Comparison of ENCODE assay signal across 22 mouse cellular contexts in the genomic region with DNA sequence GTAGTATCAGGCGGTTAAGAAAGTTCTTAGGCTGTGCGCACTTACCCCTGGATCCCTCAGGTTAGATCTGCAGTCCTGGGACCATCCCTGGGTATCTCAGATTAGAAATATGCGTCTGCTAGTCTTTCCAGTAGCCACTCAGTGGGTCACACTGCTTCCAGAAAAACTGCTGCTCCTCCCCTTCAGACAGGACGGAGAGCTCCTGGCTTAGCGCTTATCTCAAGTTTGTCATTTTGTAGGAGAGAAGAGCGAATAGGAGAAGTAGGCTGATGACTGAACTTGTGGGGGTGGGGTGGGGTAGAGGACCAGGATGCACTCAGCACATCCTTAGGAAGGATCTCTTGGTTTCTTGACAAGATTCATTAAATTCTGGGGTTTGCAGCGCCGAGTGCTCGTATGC. TPM values are rescaled to one million over a fixed set of nuclear protein-coding genes. Genes with fewer than 3 reads are reported as not detected.
DNase-seq lines count a peak whose midpoint lies in the region; ATAC-seq and TF ChIP-seq lines count a peak whose summit lies in the region.
"Had no signal": no experiment of that assay in that cellular context is flagged by ENCODE, and none has a peak within 500 bp of the region (broad histone marks: within the 10 kb centered on the region; RNA-seq: fewer than 3 reads in every experiment).

No protein-coding gene starts in this region.

- peaks cover 52% of the 10 kb centered on the region for H3K4me1 ChIP-seq in liver, embryonic 11.5 days (replicated peaks; ENCODE audit: control insufficient read depth, insufficient read depth, low read length)
- H3K4me1 ChIP-seq in liver, embryonic 15.5 days (replicated peaks): peaks cover 93% of the 10 kb centered on the region
- H3K4me1 ChIP-seq in hindbrain, embryonic 10.5 days (replicated peaks): no peaks in the 10 kb centered on the region
- no peaks in the 10 kb centered on the region for H3K4me1 ChIP-seq in heart, adult 2 months (ENCODE audit: control insufficient read depth, insufficient read depth, low read length)
- H3K4me1 ChIP-seq: embryonic facial prominence, embryonic 10.5 days had no signal

- no peaks in the 10 kb centered on the region for H3K79me2 ChIP-seq in heart, adult 2 months (replicated peaks; ENCODE audit: control insufficient read depth, insufficient read depth, low read length)

- H3K9me3 ChIP-seq in liver, embryonic 11.5 days (ENCODE audit: control insufficient read depth, low read length): no peaks in the 10 kb centered on the region
- no peaks in the 10 kb centered on the region for H3K9me3 ChIP-seq in liver, embryonic 15.5 days (replicated peaks)
- no peaks in the 10 kb centered on the region for H3K9me3 ChIP-seq in hindbrain, embryonic 10.5 days
- H3K9me3 ChIP-seq: embryonic facial prominence, embryonic 10.5 days; forebrain, embryonic 13.5 days; heart, embryonic 15.5 days had no signal

- ATAC-seq in liver, embryonic 11.5 days (replicated peaks; ENCODE audit: low FRiP score): peak; percentile 32
- ATAC-seq in liver, embryonic 15.5 days (ENCODE audit: insufficient read depth): no peak
- ATAC-seq: activated CD4-positive, CD25-positive, alpha-beta regulatory T cell, adult 4 months; forebrain, embryonic 13.5 days; forebrain, postnatal 0 days; hindbrain, embryonic 16.5 days; inflammation-experienced regulatory T-cells, adult 6 months; Patski had no signal

- H3K27ac ChIP-seq in liver, embryonic 11.5 days (ENCODE audit: low read depth, low read length): no peak overlapping the region
- peak overlapping the region; percentile 83 for H3K27ac ChIP-seq in liver, embryonic 15.5 days (replicated peaks)
- H3K27ac ChIP-seq in hindbrain, embryonic 10.5 days: no peak overlapping the region
- H3K27ac ChIP-seq in heart, adult 2 months: no peak overlapping the region
- H3K27ac ChIP-seq: embryonic facial prominence, embryonic 10.5 days; forebrain, embryonic 13.5 days; gastrocnemius, adult 2 months; heart, embryonic 15.5 days had no signal

- TF ChIP-seq CTCF in heart, adult 2 months (IDR thresholded peaks at IDR 0.05): no peak

- H3K4me2 ChIP-seq in liver, embryonic 11.5 days: no peak overlapping the region
- no peak overlapping the region for H3K4me2 ChIP-seq in liver, embryonic 15.5 days
- H3K4me2 ChIP-seq: forebrain, embryonic 13.5 days; heart, embryonic 11.5 days; heart, embryonic 15.5 days had no signal

- H3K9ac ChIP-seq in liver, embryonic 11.5 days (ENCODE audit: low read depth, low read length): no peak overlapping the region
- 0 out of 2 replicates have a peak overlapping the region, but pooled peaks have one; percentile 3 for H3K9ac ChIP-seq in liver, embryonic 15.5 days
- H3K9ac ChIP-seq in heart, adult 2 months (ENCODE audit: low read depth, low read length): no peak overlapping the region
- H3K9ac ChIP-seq: forebrain, embryonic 13.5 days; forebrain, postnatal 0 days; heart, embryonic 15.5 days had no signal

- no peak for TF ChIP-seq POLR2A in heart, adult 2 months (IDR thresholded peaks at IDR 0.05; ENCODE audit: insufficient read depth, low read depth, low read length)

- no peak overlapping the region for H3K4me3 ChIP-seq in liver, embryonic 11.5 days (ENCODE audit: low read depth, low read length)
- no peak overlapping the region for H3K4me3 ChIP-seq in liver, embryonic 15.5 days (replicated peaks)
- no peak overlapping the region for H3K4me3 ChIP-seq in hindbrain, embryonic 10.5 days
- no peak overlapping the region for H3K4me3 ChIP-seq in heart, adult 2 months
- H3K4me3 ChIP-seq: embryonic facial prominence, embryonic 10.5 days; forebrain, embryonic 13.5 days; gastrocnemius, adult 2 months; heart, embryonic 15.5 days had no signal

- peaks cover 6% of the 10 kb centered on the region; the same call in 1 of the 2 replicates for H3K36me3 ChIP-seq in liver, embryonic 11.5 days (ENCODE audit: control insufficient read depth, insufficient read depth, low read length)
- H3K36me3 ChIP-seq in liver, embryonic 15.5 days (replicated peaks): peaks cover 33% of the 10 kb centered on the region
- peaks cover 50% of the 10 kb centered on the region for H3K36me3 ChIP-seq in hindbrain, embryonic 10.5 days
- no peaks in the 10 kb centered on the region for H3K36me3 ChIP-seq in heart, adult 2 months (ENCODE audit: control insufficient read depth, insufficient read depth, low read length)
- H3K36me3 ChIP-seq: heart, embryonic 15.5 days had no signal

- TF ChIP-seq EP300 in heart, adult 2 months (IDR thresholded peaks at IDR 0.05; ENCODE audit: insufficient read depth, low read depth, low read length): no peak

- intact Hi-C loops in heart, adult 2 months (cut with DNase I): no loop called here

- peak; percentile 76 for DNase-seq in MEL-GATA-1-ER (ENCODE audit: extremely low read depth, low read depth)
- no peak for DNase-seq in liver, embryonic 11.5 days (ENCODE audit: low spot score)
- no peak for DNase-seq in layer of hippocampus, postnatal 36 days
- no peak for DNase-seq in hindbrain, embryonic 10.5 days (ENCODE audit: low spot score)
- DNase-seq in heart, adult 2 months: no peak
- DNase-seq: adrenal gland, postnatal 14 days; cerebellum, adult 18-20 months; cerebellum, adult 9-11 months; forebrain, postnatal 0 days; gastrocnemius, adult 2 months; gastrocnemius, postnatal 36 days; heart, adult 18-20 months; heart, postnatal 14 days had no signal

- 60% methylated on average over 9 of the region's 9 CpGs for WGBS in liver, embryonic 11.5 days
- 43% methylated on average over 9 of the region's 9 CpGs for WGBS in liver, embryonic 15.5 days (ENCODE audit: insufficient replicate concordance)
- WGBS in hindbrain, embryonic 10.5 days: 95% methylated on average over 9 of the region's 9 CpGs
- 80% methylated on average over 9 of the region's 9 CpGs for WGBS in heart, adult 2 months

- no peaks in the 10 kb centered on the region for H3K27me3 ChIP-seq in liver, embryonic 11.5 days (replicated peaks; ENCODE audit: control insufficient read depth, insufficient read depth, low read length)
- H3K27me3 ChIP-seq in liver, embryonic 15.5 days: no peaks in the 10 kb centered on the region
- no peaks in the 10 kb centered on the region for H3K27me3 ChIP-seq in hindbrain, embryonic 10.5 days (ENCODE audit: insufficient read depth, poor library complexity, severe bottlenecking)
- no peaks in the 10 kb centered on the region for H3K27me3 ChIP-seq in heart, adult 2 months (ENCODE audit: control insufficient read depth, insufficient read depth, low read length)
- H3K27me3 ChIP-seq: forebrain, embryonic 13.5 days; heart, embryonic 15.5 days; Patski had no signal

RNA-seq across cellular contexts. Expression of a gene that starts 13.6 kb away (rescaled TPM):
- 161 and 179 TPM in 2 replicates for polyA plus RNA-seq in liver, embryonic 11.5 days (2014; fragmentation: Nextera tagmentation; extraction: Ambion mirVana)
- polyA plus RNA-seq in liver, embryonic 15.5 days (2015; fragmentation: Nextera tagmentation; extraction: Ambion mirVana): 77.5 and 87.2 TPM in 2 replicates
- total RNA-seq in layer of hippocampus, postnatal 36 days (2021): 10 to 100 TPM; 14.9 to 17.3 TPM
- 81.7 and 109 TPM in 2 replicates for polyA plus RNA-seq in hindbrain, embryonic 10.5 days (2016; fragmentation: Nextera tagmentation; extraction: Ambion mirVana)
- total RNA-seq in heart, adult 2 months (2021): 1 to 10 TPM; 7.5 to 8.3 TPM
- 2.8 and 4.6 TPM in 2 replicates for polyA plus RNA-seq in heart, adult 2 months (2012; rRNA removed)

Comparison
In these comparisons a context has a peak if more than half of its experiments do, and no peak if none do; other contexts are left out.
1. RNA of a gene that starts 13.6 kb away (polyA plus RNA-seq): 161 to 179 TPM in liver, embryonic 11.5 days, 77.5 to 87.2 TPM in liver, embryonic 15.5 days and 81.7 to 109 TPM in hindbrain, embryonic 10.5 days; 2.8 to 4.6 TPM in heart, adult 2 months; every median in the first group is over 10 times any median in the second.